Mouse (Mus musculus): ENCODE results near the gene Zfp287. TPM values are rescaled to one million over a fixed set of nuclear protein-coding genes. Genes with fewer than 3 reads are reported as not detected.

Zfp287 gene
- polyA plus RNA-seq, 1 experiment from 2014 or later, result 18.7 TPM

GRCm38 (mm10) chr11:62664250-62664649 is 67.5 kb downstream of the Zfp287 start:
- H3K27ac ChIP-seq, result no peak overlapping the region
- H3K9ac ChIP-seq, result no peak overlapping the region
- no peaks in the 10 kb centered on the region for H3K9me3 ChIP-seq
- no peaks in the 10 kb centered on the region for H3K27me3 ChIP-seq
- WGBS, result 90% methylated on average over 6 of the region's 6 CpGs
- no peak overlapping the region for H3K4me2 ChIP-seq (replicated peaks)
- no peak for ATAC-seq (ENCODE audit: insufficient number of reproducible peaks, insufficient read depth, low FRiP score, low TSS enrichment)
- peaks cover 33% of the 10 kb centered on the region for H3K36me3 ChIP-seq
- H3K4me3 ChIP-seq, result no peak overlapping the region
- H3K4me1 ChIP-seq, result no peaks in the 10 kb centered on the region

GRCm38 (mm10) chr11:62660885-62661284 is 70.8 kb downstream of the Zfp287 start:
- ATAC-seq (ENCODE audit: insufficient number of reproducible peaks, insufficient read depth, low FRiP score, low TSS enrichment), result no peak
- Histone ChIP-seq H3K4me1 (no peaks in the 10 kb centered on the region), H3K9ac (no peak overlapping the region), H3K27me3 (no peaks in the 10 kb centered on the region), H3K27ac (no peak overlapping the region), H3K4me3 (no peak overlapping the region), H3K4me2 (replicated peaks) (no peak overlapping the region), H3K9me3 (no peaks in the 10 kb centered on the region), H3K36me3 (peaks cover 34% of the 10 kb centered on the region)
- WGBS, result 57% methylated on average over 4 of the region's 4 CpGs

GRCm38 (mm10) chr11:62652080-62652479 is 79.6 kb downstream of the Zfp287 start:
- H3K4me2 ChIP-seq (replicated peaks), result no peak overlapping the region
- H3K9me3 ChIP-seq, result peaks cover 5% of the 10 kb centered on the region; the same call in 1 of the 2 replicates
- no peak overlapping the region for H3K9ac ChIP-seq
- H3K36me3 ChIP-seq, result peaks cover 30% of the 10 kb centered on the region; the same call in 1 of the 2 replicates
- H3K27me3 ChIP-seq, result no peaks in the 10 kb centered on the region
- no peak overlapping the region for H3K4me3 ChIP-seq
- 94% methylated on average over 3 of the region's 3 CpGs for WGBS
- ATAC-seq (ENCODE audit: insufficient number of reproducible peaks, insufficient read depth, low FRiP score, low TSS enrichment), result no peak
- peaks cover 19% of the 10 kb centered on the region for H3K4me1 ChIP-seq
- no peak overlapping the region for H3K27ac ChIP-seq

GRCm38 (mm10) chr11:62651563-62651962 is 80.1 kb downstream of the Zfp287 start:
- Histone ChIP-seq H3K9ac (no peak overlapping the region), H3K4me3 (no peak overlapping the region), H3K4me1 (peaks cover 24% of the 10 kb centered on the region), H3K4me2 (replicated peaks) (no peak overlapping the region), H3K36me3 (peaks cover 25% of the 10 kb centered on the region; the same call in 1 of the 2 replicates), H3K27me3 (no peaks in the 10 kb centered on the region), H3K9me3 (peaks cover 5% of the 10 kb centered on the region; the same call in 1 of the 2 replicates), H3K27ac (no peak overlapping the region)
- no peak for ATAC-seq (ENCODE audit: insufficient number of reproducible peaks, insufficient read depth, low FRiP score, low TSS enrichment)
- 90% methylated on average over 3 of the region's 3 CpGs for WGBS

Other genes starting within 250 kb of the Zfp287 start
- gene Cenpv, start 192.6 kb downstream of the Zfp287 start, polyA plus RNA-seq (2016; fragmentation: Nextera tagmentation; extraction: Ambion mirVana), result 47.1 and 48.1 TPM in 2 replicates
- gene Ubb, start 180.7 kb downstream of the Zfp287 start, polyA plus RNA-seq (2016; fragmentation: Nextera tagmentation; extraction: Ambion mirVana), result 3,442 and 3,474 TPM in 2 replicates
- gene Trpv2, start 157.4 kb downstream of the Zfp287 start, polyA plus RNA-seq (2016; fragmentation: Nextera tagmentation; extraction: Ambion mirVana), result 4.5 and 5.9 TPM in 2 replicates
- 22.6 and 24.4 TPM in 2 replicates for gene Lrrc75a, start 83.4 kb downstream of the Zfp287 start, polyA plus RNA-seq (2016; fragmentation: Nextera tagmentation; extraction: Ambion mirVana)
- gene Mmgt2, start 83.2 kb downstream of the Zfp287 start, polyA plus RNA-seq (2016; fragmentation: Nextera tagmentation; extraction: Ambion mirVana), result 59.4 and 62.3 TPM in 2 replicates
- not detected in 2 replicates for gene Gm10428, start 21.2 kb upstream of the Zfp287 start, polyA plus RNA-seq (2016; fragmentation: Nextera tagmentation; extraction: Ambion mirVana)
- 38.0 and 40.4 TPM in 2 replicates for gene Zfp286, start 57.6 kb upstream of the Zfp287 start, polyA plus RNA-seq (2016; fragmentation: Nextera tagmentation; extraction: Ambion mirVana)
- 14.0 and 16.8 TPM in 2 replicates for gene Trim16, start 88.3 kb upstream of the Zfp287 start, polyA plus RNA-seq (2016; fragmentation: Nextera tagmentation; extraction: Ambion mirVana)
- gene Fbxw10, start 115.2 kb upstream of the Zfp287 start, polyA plus RNA-seq (2016; fragmentation: Nextera tagmentation; extraction: Ambion mirVana), result 0.67 and 0.77 TPM in 2 replicates
- 60.0 and 61.7 TPM in 2 replicates for gene Tvp23b, start 147.6 kb upstream of the Zfp287 start, polyA plus RNA-seq (2016; fragmentation: Nextera tagmentation; extraction: Ambion mirVana)
- 0.32 TPM in 1 of 2 replicates, not detected in the other for gene Cdrt4, start 219.3 kb upstream of the Zfp287 start, polyA plus RNA-seq (2016; fragmentation: Nextera tagmentation; extraction: Ambion mirVana)